Mouse (Mus musculus) MEL (cell line): Measurements from ENCODE around the gene Dpep1. TPM values are rescaled to one million over a fixed set of nuclear protein-coding genes. Genes with fewer than 3 reads are reported as not detected.

ENCODE experiments used
- DNase-seq: peaks from one replicate; pipeline ENCODE4 v3.0.0; 2011; ENCODE audit warnings: low read depth, low spot score
- H3K27ac ChIP-seq: 2 replicates; pipeline ENCODE4 v1.5.1; 2012; ENCODE audit warnings: low read depth, mild to moderate bottlenecking, control low read depth, low read length, moderate library complexity; ENCODE audit not compliant: control insufficient read depth
- H3K27me3 ChIP-seq, 2 experiments: fragments of 150-350 bp in 1 of 2; sonication (generic) in 1 of 2; 2 replicates each; pipeline ENCODE4 v1.6.1; 2012; ENCODE audit warnings: low read length in 2 of 2, mild to moderate bottlenecking in 2 of 2, improper control_type of control experiment in 1 of 2, moderate library complexity in 1 of 2; ENCODE audit not compliant: insufficient read depth in 2 of 2, control insufficient read depth in 1 of 2
- H3K36me3 ChIP-seq, 2 experiments: 2 replicates each; pipeline ENCODE4 v1.6.1; 2012 to 2014; ENCODE audit warnings: low read length in 2 of 2, improper control_type of control experiment in 1 of 2, inconsistent platforms in 1 of 2, mild to moderate bottlenecking in 1 of 2; ENCODE audit not compliant: insufficient read depth in 2 of 2, control insufficient read depth in 1 of 2
- H3K4me1 ChIP-seq, 2 experiments: fragments of 150-350 bp in 1 of 2; sonication (generic) in 1 of 2; 2 replicates each; pipeline ENCODE4 v1.6.1; 2012; ENCODE audit warnings: low read length in 2 of 2, improper control_type of control experiment in 1 of 2, mild to moderate bottlenecking in 1 of 2; ENCODE audit not compliant: insufficient read depth in 2 of 2, control insufficient read depth in 1 of 2
- H3K4me3 ChIP-seq, 2 experiments: fragments of 150-350 bp in 1 of 2; sonication (generic) in 1 of 2; 2 replicates each; pipeline ENCODE4 v1.5.1; 2012; ENCODE audit warnings: low read depth in 2 of 2, low read length in 2 of 2, mild to moderate bottlenecking in 2 of 2, moderate library complexity in 2 of 2, control low read depth in 1 of 2, improper control_type of control experiment in 1 of 2; ENCODE audit not compliant: control insufficient read depth in 1 of 2, insufficient read depth in 1 of 2
- H3K79me2 ChIP-seq: 2 replicates; pipeline ENCODE4 v1.6.1; 2012; ENCODE audit warnings: mild to moderate bottlenecking, low read length, moderate library complexity; ENCODE audit not compliant: control insufficient read depth, poor library complexity, insufficient read depth
- H3K9ac ChIP-seq: 2 replicates; pipeline ENCODE4 v1.6.1; 2012; ENCODE audit warnings: low read depth, mild to moderate bottlenecking, control low read depth, low read length, moderate library complexity; ENCODE audit not compliant: control insufficient read depth, poor library complexity, severe bottlenecking
- H3K9me3 ChIP-seq: fragments of 150-350 bp; sonication (generic); replicated peaks from 2 replicates; pipeline ENCODE4 v1.6.1; 2012; ENCODE audit warnings: mild to moderate bottlenecking, low read length, improper control_type of control experiment, moderate library complexity; ENCODE audit not compliant: insufficient read depth
- CHD1 ChIP-seq: IDR thresholded peaks from 2 replicates; pipeline ENCODE4 v1.6.1; 2012; ENCODE audit warnings: low read depth, mild to moderate bottlenecking, inconsistent platforms, low read length, improper control_type of control experiment
- CTCF ChIP-seq, 3 experiments: IDR thresholded peaks in 2 of 3; conservative IDR thresholded peaks in 1 of 3; 2 replicates each; pipeline ENCODE4 v1.5.1; 2011 to 2012; ENCODE audit warnings: low read length in 3 of 3, low read depth in 2 of 3, mild to moderate bottlenecking in 2 of 3, improper control_type of control experiment in 1 of 3, inconsistent platforms in 1 of 3, mixed read lengths in 1 of 3, moderate library complexity in 1 of 3; ENCODE audit not compliant: control insufficient read depth in 1 of 3, insufficient read depth in 1 of 3, poor library complexity in 1 of 3, severe bottlenecking in 1 of 3
- EP300 ChIP-seq, 2 experiments: IDR thresholded peaks; 2 replicates each; pipeline ENCODE4 v1.6.1; 2011; ENCODE audit warnings: improper control_type of control experiment in 2 of 2, low read length in 2 of 2, low read depth in 1 of 2, mild to moderate bottlenecking in 1 of 2
- KAT2A ChIP-seq: conservative IDR thresholded peaks from 2 replicates; pipeline ENCODE4 v1.6.1; 2012; ENCODE audit warnings: low read depth, low read length, improper control_type of control experiment, inconsistent platforms
- MAZ ChIP-seq: IDR thresholded peaks from 2 replicates; pipeline ENCODE4 v1.6.1; 2012; ENCODE audit warnings: low read depth, mild to moderate bottlenecking, inconsistent platforms, low read length, improper control_type of control experiment
- MYC ChIP-seq: IDR thresholded peaks from 2 replicates; pipeline ENCODE4 v1.6.1; 2011; ENCODE audit warnings: low read depth, mild to moderate bottlenecking, low read length, improper control_type of control experiment, moderate library complexity
- NRF1 ChIP-seq: IDR thresholded peaks from 2 replicates; pipeline ENCODE4 v1.6.1; 2014; ENCODE audit warnings: low read depth, mild to moderate bottlenecking, inconsistent platforms, low read length, improper control_type of control experiment, moderate library complexity; ENCODE audit not compliant: poor library complexity, insufficient read depth, severe bottlenecking
- POLR2AphosphoS2 ChIP-seq: IDR thresholded peaks from 2 replicates; pipeline ENCODE4 v1.6.1; 2011; ENCODE audit warnings: low read length, improper control_type of control experiment
- POLR2AphosphoS5 ChIP-seq: IDR thresholded peaks from 2 replicates; pipeline ENCODE4 v1.6.1; 2012; ENCODE audit warnings: low read depth, borderline replicate concordance, mild to moderate bottlenecking, inconsistent platforms, low read length, moderate library complexity, mixed read lengths
- RCOR1 ChIP-seq: IDR thresholded peaks from 2 replicates; pipeline ENCODE4 v1.6.1; 2012; ENCODE audit warnings: low read depth, mild to moderate bottlenecking, inconsistent platforms, low read length, improper control_type of control experiment
- SIN3A ChIP-seq: IDR thresholded peaks from 2 replicates; pipeline ENCODE4 v1.6.1; 2012; ENCODE audit warnings: low read length, improper control_type of control experiment, inconsistent platforms
- TAL1 ChIP-seq: IDR thresholded peaks from 2 replicates; pipeline ENCODE4 v1.6.1; 2012; ENCODE audit warnings: mild to moderate bottlenecking, inconsistent platforms, low read length, moderate library complexity, mixed read lengths
- TBP ChIP-seq: IDR thresholded peaks from 2 replicates; pipeline ENCODE4 v1.8.0; 2011; ENCODE audit warnings: low read depth, low read length, improper control_type of control experiment
- UBTF ChIP-seq: IDR thresholded peaks from 2 replicates; pipeline ENCODE4 v1.6.1; 2012; ENCODE audit warnings: low read depth, mild to moderate bottlenecking, inconsistent platforms, low read length, improper control_type of control experiment, moderate library complexity, borderline replicate concordance; ENCODE audit not compliant: insufficient read depth
- USF1 ChIP-seq: IDR thresholded peaks from 2 replicates; pipeline ENCODE4 v1.6.1; 2014; ENCODE audit warnings: low read depth, mild to moderate bottlenecking, inconsistent platforms, low read length, improper control_type of control experiment, moderate library complexity
- ZC3H11A ChIP-seq: IDR thresholded peaks from 2 replicates; pipeline ENCODE4 v1.6.1; 2012; ENCODE audit warnings: low read depth, mild to moderate bottlenecking, inconsistent platforms, low read length, improper control_type of control experiment
- ZKSCAN1 ChIP-seq: IDR thresholded peaks from 2 replicates; pipeline ENCODE4 v1.6.1; 2012; ENCODE audit warnings: low read depth, mild to moderate bottlenecking, inconsistent platforms, low read length, improper control_type of control experiment, moderate library complexity
- ZMIZ1 ChIP-seq: IDR thresholded peaks from 2 replicates; pipeline ENCODE4 v1.6.1; 2012; ENCODE audit warnings: low read depth, mild to moderate bottlenecking, inconsistent platforms, low read length, improper control_type of control experiment, moderate library complexity
- ZNF384 ChIP-seq: IDR thresholded peaks from 2 replicates; pipeline ENCODE4 v1.6.1; 2012; ENCODE audit warnings: low read depth, mild to moderate bottlenecking, inconsistent platforms, low read length, improper control_type of control experiment
- polyA plus RNA-seq, 2 experiments: library from polyadenylated mRNA; stranded (reverse) in 1 of 2; unstranded in 1 of 2; fragments of >175 nt in 1 of 2; fragments of >200 nt in 1 of 2; gene quantifications; 2 replicates each; pipeline versions ENCODE4 v1.2.1 to v1.2.4; 2012; ENCODE audit warnings: low replicate concordance in 2 of 2, low read depth in 1 of 2; ENCODE audit not compliant: insufficient read length in 2 of 2, insufficient read depth in 1 of 2, missing spikeins in 1 of 2
- total RNA-seq: library from RNA; depleted of rRNA; stranded (reverse); fragments of 300-350 nt; gene quantifications from 2 replicates; pipeline ENCODE4 v1.2.3, GENCODE M21; 2012

Dpep1 gene
- total and polyA plus RNA-seq, 3 experiments, result not detected

- Histone ChIP-seq H3K4me1 (no peaks in the 10 kb centered on the region), H3K4me3 (no peak overlapping the region), H3K27ac (no peak overlapping the region), H3K27me3 (0 out of 4 replicates have a peak, but pooled peaks cover 0 to 1% of the 10 kb centered on the region in 2 experiments)
- no peak for DNase-seq
- no peak for TF ChIP-seq MYC
- no peak for TF ChIP-seq TBP
- TF ChIP-seq KAT2A, result no peak
- no peak for TF ChIP-seq TAL1
- TF ChIP-seq EP300 (IDR thresholded peaks at IDR 0.05; ENCODE audit: low read depth in 1 of 2, low read length in 2 of 2), result no peak
- TF ChIP-seq CTCF (IDR thresholded peaks at IDR 0.05 in 2 of 3, conservative IDR thresholded peaks at IDR 0.05 in 1 of 3; ENCODE audit: control insufficient read depth in 1 of 3, insufficient read depth in 1 of 3, low read depth in 2 of 3, low read length in 3 of 3, poor library complexity in 1 of 3, severe bottlenecking in 1 of 3), result no peak
- no peak for TF ChIP-seq ZKSCAN1
- TF ChIP-seq POLR2AphosphoS5, result no peak
- TF ChIP-seq MAZ, result no peak
- TF ChIP-seq, all 39 proteins: peak for 0
- H3K9ac ChIP-seq, result no peak overlapping the region
- no peaks in the 10 kb centered on the region for H3K9me3 ChIP-seq
- no peaks in the 10 kb centered on the region for H3K79me2 ChIP-seq
- H3K36me3 ChIP-seq, result no peaks in the 10 kb centered on the region
Measured at GRCm38 (mm10) chr8:123181391-123181790, 4.7 kb upstream of the Dpep1 start.

- Histone ChIP-seq H3K79me2 (no peaks in the 10 kb centered on the region), H3K36me3 (peaks cover 0 to 11% of the 10 kb centered on the region in 2 experiments; a peak in 2 of 4 replicates), H3K27ac (no peak overlapping the region), H3K4me1 (peaks cover 0 to 25% of the 10 kb centered on the region in 2 experiments; a peak in 2 of 4 replicates), H3K4me3 (no peak overlapping the region), H3K27me3 (0 out of 4 replicates have a peak, but pooled peaks cover 0 to 1% of the 10 kb centered on the region in 2 experiments), H3K9ac (no peak overlapping the region), H3K9me3 (no peaks in the 10 kb centered on the region)
- DNase-seq, result no peak
- no peak for TF ChIP-seq USF1
- no peak for TF ChIP-seq NRF1
- no peak for TF ChIP-seq POLR2AphosphoS5
- no peak for TF ChIP-seq ZMIZ1
- TF ChIP-seq ZC3H11A, result no peak
- TF ChIP-seq CHD1, result no peak
- no peak for TF ChIP-seq ZNF384
- no peak for TF ChIP-seq MYC
- no peak for TF ChIP-seq RCOR1
- TF ChIP-seq EP300 (IDR thresholded peaks at IDR 0.05; ENCODE audit: low read depth in 1 of 2, low read length in 2 of 2), result no peak
- TF ChIP-seq TAL1, result no peak
- TF ChIP-seq CTCF (IDR thresholded peaks at IDR 0.05 in 2 of 3, conservative IDR thresholded peaks at IDR 0.05 in 1 of 3; ENCODE audit: control insufficient read depth in 1 of 3, insufficient read depth in 1 of 3, low read depth in 2 of 3, low read length in 3 of 3, poor library complexity in 1 of 3, severe bottlenecking in 1 of 3), result no peak
- no peak for TF ChIP-seq SIN3A
- no peak for TF ChIP-seq POLR2AphosphoS2
- TF ChIP-seq UBTF, result no peak
Measured at GRCm38 (mm10) chr8:123188006-123188405, 2.0 kb downstream of the Dpep1 start.
